Mouse (Mus musculus): ENCODE data around the gene Treh. TPM values are rescaled to one million over a fixed set of nuclear protein-coding genes. Genes with fewer than 3 reads are reported as not detected.

Gene Treh
- total RNA-seq, 1 experiment from 2014 or later = not detected

- DNase-seq = no peak
Measured at GRCm38 (mm10) chr9:44678288-44678871, 5.3 kb downstream of the Treh start.

- DNase-seq = no peak
Measured at GRCm38 (mm10) chr9:44679565-44679964, 6.5 kb downstream of the Treh start.

GRCm38 (mm10) chr9:44683046-44683445 lies 10.0 kb downstream of the Treh start:
- no peak for DNase-seq

- DNase-seq = peak; percentile 74
Measured at GRCm38 (mm10) chr9:44685346-44686330, 12.6 kb downstream of the Treh start.

DNA sequence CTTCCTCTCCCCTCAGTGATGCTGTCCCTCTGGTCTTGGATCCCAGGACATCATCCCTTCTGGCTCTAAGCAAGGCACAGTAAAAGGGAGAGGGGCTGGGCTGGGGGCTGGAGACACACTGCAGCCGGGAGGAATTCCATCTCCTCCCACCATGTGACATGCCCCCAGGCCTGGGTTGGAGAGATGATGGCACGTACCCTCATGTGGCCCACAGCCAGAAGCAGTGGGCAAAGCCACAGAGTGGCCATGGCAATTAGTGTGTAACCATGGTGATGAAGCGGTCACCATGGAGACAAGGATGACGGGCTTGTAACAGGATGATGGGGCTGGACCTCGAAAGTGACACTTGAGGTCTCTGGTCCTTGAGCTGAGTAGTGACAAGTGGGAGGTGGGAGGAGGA lies 13.6 kb downstream of the Treh start:
- no peak for DNase-seq

DNA sequence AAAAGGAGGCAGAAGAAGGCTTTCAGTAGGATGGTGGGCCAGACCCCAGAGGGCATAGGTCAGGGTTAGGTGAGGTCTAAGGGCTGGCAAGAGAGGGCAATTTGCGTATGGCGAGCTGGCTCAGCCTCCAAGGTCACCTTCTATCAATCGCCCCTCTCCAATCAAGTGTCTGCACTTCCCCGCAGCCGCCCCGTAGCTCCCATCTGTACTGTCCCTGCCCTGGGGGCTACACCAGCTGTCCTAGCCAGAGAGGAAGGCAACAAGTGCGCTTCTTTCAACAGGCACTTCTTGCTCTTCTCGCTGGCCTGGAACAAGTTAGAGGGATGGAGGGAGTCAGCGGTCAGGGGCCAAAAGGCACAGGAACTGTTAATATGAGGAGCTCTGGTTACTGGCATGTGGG lies 15.0 kb downstream of the Treh start:
- no peak for DNase-seq

- DNase-seq = no peak
Measured at GRCm38 (mm10) chr9:44690641-44691040, 17.6 kb downstream of the Treh start.

GRCm38 (mm10) chr9:44691671-44692520 lies 18.9 kb downstream of the Treh start:
- DNase-seq = peak; percentile 63

DNA sequence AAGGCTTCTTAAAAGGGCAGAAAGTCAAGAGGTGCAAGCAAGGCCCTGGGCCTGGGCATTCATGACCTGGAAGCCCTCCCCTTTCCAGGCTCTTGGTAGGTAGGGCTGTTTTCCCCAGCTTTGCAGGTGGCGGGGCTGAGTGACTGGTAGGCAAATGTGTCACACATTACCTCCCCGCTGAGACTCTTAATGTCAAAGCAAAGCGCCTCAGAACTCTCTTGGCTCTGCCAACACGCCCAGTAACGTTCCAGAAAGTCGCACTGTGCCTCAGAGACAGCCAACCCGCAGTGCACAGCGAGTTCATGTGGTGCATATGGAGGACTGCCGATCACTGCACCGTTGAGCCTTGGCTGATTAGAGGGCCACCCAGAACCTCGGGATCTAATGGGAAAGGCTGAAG lies 20.0 kb downstream of the Treh start:
- no peak for DNase-seq

GRCm38 (mm10) chr9:44697866-44698265 lies 24.8 kb downstream of the Treh start:
- DNase-seq = no peak

DNA sequence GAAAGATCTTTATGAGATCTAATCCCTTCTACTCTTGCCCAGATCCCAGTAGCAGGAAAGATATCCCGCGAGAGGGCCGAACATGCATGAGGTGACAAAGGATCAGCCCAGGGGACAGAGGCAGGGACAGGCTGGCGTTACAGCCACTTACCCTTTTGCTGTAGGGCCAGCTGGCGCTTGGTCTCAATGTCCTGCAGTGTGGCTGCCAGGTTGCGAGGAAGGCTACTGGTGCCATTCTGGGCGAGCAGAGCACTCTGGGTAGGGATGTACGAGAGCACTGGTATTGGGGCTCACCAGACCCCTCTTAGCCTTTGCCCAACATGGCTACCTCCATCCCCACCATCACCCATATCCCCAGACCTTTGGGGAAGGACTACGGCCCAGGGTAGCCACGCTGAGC lies 26.2 kb downstream of the Treh start:
- no peak for DNase-seq

DNA sequence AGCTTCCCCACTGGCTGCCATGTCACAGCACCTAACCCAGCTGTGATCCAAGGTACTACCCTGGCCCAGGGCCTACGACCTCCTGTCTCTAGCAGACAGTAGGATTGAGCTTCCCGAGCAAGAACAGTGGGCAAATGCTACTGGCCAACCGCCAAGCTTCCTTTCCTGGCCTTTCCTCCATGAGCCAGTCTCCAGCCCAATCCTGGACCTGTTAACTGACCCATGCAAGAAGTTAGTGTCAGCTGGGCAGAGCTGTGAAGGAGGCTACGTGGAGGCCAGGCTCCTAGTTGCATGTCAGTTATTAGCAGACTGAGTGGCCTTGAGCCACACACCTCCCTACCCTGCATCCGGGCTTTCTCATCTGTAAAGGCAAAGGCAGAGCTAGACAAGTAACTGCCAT lies 26.7 kb downstream of the Treh start:
- DNase-seq = no peak

GRCm38 (mm10) chr9:44707749-44708428 lies 34.9 kb downstream of the Treh start:
- DNase-seq = no peak

DNA sequence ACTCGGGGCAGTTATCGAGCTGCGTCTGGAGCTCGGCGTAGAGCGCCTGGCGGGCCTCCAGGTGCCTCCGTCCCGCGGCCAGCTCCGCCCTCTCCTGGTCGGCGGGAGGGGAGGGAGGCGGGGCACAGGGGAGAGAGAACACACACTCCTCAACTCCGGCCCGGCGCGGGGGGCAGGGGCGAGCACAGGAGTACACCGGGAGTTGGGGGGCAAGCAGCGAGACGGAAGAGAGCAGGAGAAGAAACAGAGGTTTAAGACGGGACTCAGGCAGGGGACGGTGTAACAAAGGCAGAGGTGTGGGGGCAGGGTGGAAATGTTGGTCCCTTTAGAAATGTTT lies 35.4 kb downstream of the Treh start:
- peak; percentile 90 for DNase-seq

DNA sequence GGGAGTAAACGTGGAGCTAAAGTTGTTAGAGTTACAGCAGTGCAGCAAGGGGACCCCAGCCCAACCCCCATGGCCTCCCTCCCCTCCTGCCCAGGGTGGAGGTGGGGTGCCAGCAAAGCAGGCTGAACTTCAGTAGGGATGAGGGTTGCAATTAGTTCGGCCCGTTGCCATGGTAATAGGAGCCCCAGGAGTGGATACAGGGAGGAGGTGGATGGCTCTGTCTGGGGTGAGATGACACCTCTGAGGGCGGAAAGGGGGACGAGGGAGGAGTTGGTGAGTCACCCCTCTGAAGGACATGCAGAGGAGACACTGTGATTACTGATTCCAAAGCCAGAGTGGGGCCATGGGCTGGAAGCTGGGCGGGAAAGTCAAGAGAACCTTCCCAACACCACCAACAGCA lies 35.9 kb downstream of the Treh start:
- peak; percentile 54 for DNase-seq

DNA sequence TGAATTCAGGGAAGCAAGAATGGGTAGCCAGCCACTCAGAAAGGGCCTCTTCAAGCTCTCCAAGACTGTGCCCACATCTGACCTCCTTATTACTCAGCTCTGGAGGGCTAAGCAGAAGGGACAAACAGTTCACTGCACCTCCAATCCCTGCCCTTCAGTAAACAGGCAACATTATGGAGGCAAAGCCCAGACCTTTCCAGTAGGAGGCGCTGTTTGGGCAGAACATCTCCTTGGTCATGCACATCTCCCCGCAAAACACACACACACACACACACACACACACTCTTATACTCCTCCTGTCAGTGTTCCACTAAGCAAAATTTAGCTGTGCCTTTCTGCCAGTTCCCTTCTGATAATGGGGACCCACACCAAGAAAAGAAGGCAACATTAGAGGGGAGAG lies 36.6 kb downstream of the Treh start:
- DNase-seq = no peak

- no peak for DNase-seq
Measured at GRCm38 (mm10) chr9:44710213-44710612, 37.2 kb downstream of the Treh start.

DNA sequence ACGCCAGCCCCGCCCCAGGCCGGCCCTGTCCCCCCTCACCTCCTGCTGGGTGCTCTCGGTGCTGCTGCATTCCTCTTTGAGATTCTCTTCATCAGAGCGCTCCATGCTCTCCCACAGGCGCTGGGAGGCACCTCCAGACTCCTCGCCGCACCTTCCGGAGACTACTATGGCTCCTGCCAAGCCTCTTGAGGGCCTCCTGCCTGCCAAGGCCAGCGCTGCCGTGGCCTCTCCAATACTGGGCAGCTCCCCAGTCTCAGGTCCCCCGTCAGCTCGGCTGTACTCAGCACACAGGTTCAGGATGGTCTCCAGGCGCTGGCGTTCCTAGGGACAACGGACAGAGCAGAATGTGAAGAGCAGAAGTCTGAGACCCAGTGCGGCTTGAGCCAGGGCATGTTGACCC lies 38.6 kb downstream of the Treh start:
- DNase-seq = no peak

GRCm38 (mm10) chr9:44713080-44713479 lies 40.0 kb downstream of the Treh start:
- DNase-seq = no peak

- no peak for DNase-seq
Measured at GRCm38 (mm10) chr9:44713574-44713973, 40.5 kb downstream of the Treh start.

DNA sequence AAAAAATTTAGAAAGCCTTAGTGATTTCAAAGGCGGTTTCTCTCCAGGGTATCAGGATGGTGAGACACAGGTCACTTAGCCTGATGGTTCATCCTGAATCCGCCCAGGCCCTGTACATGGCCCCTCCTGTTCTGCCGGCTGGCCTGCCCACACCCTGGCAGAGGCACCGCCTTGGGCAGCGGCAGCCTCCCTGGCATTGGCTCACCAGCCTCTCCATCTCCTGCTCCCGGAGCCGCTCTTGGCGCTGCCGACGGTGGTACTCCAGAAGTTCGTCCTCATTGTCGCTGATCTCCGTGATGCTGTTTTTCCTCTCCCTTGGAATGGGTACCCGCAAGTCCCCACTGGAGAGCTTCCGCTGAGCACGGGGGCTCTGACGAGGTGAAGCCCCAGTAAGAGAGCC lies 42.1 kb downstream of the Treh start:
- DNase-seq = no peak

DNA sequence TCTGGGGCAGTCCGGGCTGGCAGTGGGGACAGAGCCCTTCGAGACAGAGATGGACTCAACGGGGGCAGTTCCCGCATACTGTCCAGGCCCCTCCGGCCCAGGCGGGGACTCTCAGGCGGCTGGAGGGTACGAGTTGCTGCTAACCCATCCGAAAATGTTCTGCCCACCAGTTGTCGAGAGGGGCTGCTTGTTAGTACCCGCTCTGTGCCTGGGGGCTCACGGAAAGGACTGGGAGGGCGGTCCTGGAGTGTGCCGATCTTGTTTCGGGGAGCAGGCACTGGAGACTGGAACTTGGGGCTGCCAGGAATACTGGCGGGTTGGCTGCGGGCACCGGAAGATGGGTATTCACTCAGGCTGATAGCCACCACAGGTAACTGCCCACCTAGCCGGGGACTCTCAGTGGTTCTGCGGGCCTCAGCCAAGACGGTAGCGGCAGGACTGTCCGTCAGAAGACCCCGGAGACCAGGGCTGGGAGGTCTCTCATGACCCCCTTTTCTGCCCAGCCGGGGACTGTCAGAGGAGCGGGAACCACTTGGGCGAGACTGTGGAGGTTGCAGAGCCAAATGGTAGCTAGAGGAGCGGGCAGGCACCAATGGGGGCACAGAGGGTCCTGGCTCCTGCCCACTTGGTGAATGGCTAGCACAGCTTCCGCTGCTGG lies 42.8 kb downstream of the Treh start:
- no peak for DNase-seq

Data from adrenal gland, postnatal 25 days (tissue).